Mouse (Mus musculus) intestine, postnatal 0 days (tissue): ENCODE measurements at regions not wholly inside any gene's neighbourhood (a gene's known extent, or its start where the extent isn't known, plus 50 kb on each side); places are given as distances from the start of the nearest gene placed in this dataset.
A peak's percentile ranks its signal among the peaks of the same experiment; 100 is the strongest.
"Not testable (repeated sequence)": the region's sequence is repeated elsewhere in the genome, so short reads cannot be mapped to it uniquely, and the experiment has no call there.

ENCODE experiments used
- ATAC-seq: fragments of 200-750 bp; cut with Nextera tagmentation; 2 replicates; pipeline ENCODE4 v1.8.0; 2017; ENCODE audit warnings: mild to moderate bottlenecking, moderate TSS enrichment, moderate library complexity
- H3K27ac ChIP-seq: fragments of 300-500 bp; sonication (generic); 2 replicates; pipeline ENCODE4 v1.5.1; 2014; ENCODE audit warnings: mild to moderate bottlenecking, low read depth, low read length, moderate library complexity
- H3K27me3 ChIP-seq: fragments of 300-500 bp; sonication (generic); replicated peaks from 2 replicates; pipeline ENCODE4 v1.6.1; 2014; ENCODE audit warnings: low read length, mixed read lengths; ENCODE audit not compliant: control insufficient read depth, insufficient read depth
- H3K36me3 ChIP-seq: fragments of 300-500 bp; sonication (generic); 2 replicates; pipeline ENCODE4 v1.6.1; 2014; ENCODE audit warnings: mild to moderate bottlenecking, moderate library complexity; ENCODE audit not compliant: control insufficient read depth, insufficient read depth
- H3K4me1 ChIP-seq: fragments of 300-500 bp; sonication (generic); replicated peaks from 2 replicates; pipeline ENCODE4 v1.6.1; 2014; ENCODE audit warnings: antibody characterized with exemption, low read length, mixed read lengths; ENCODE audit not compliant: control insufficient read depth, insufficient read depth
- H3K4me2 ChIP-seq: fragments of 300-500 bp; sonication (generic); replicated peaks from 2 replicates; pipeline ENCODE4 v1.6.1; 2014; ENCODE audit warnings: low read depth, mild to moderate bottlenecking, moderate library complexity
- H3K4me3 ChIP-seq: fragments of 300-500 bp; sonication (generic); 2 replicates; pipeline ENCODE4 v1.5.1; 2014; ENCODE audit warnings: low read depth, low read length
- H3K9ac ChIP-seq: fragments of 300-500 bp; sonication (generic); 2 replicates; pipeline ENCODE4 v1.6.1; 2014; ENCODE audit warnings: mild to moderate bottlenecking, low read depth, low read length
- H3K9me3 ChIP-seq: fragments of 300-500 bp; sonication (generic); 2 replicates; pipeline ENCODE4 v1.6.1; 2016; ENCODE audit warnings: mixed run types; ENCODE audit not compliant: control insufficient read depth
- CTCF ChIP-seq: sonication (generic); IDR thresholded peaks from 2 replicates; pipeline ENCODE4 v1.5.1; 2016; ENCODE audit warnings: low read depth, mild to moderate bottlenecking, control low read depth, antibody characterized with exemption, moderate library complexity
- WGBS: fragments of 180-500 bp; shearing (Covaris S2); extraction: QIAGEN DNeasy Blood & Tissue Kit; methylation state at CpG from one replicate; pipeline ENCODE4 v1.1.7; 2014; 5-methylcytosine and 5-hydroxymethylcytosine counted together

DNA sequence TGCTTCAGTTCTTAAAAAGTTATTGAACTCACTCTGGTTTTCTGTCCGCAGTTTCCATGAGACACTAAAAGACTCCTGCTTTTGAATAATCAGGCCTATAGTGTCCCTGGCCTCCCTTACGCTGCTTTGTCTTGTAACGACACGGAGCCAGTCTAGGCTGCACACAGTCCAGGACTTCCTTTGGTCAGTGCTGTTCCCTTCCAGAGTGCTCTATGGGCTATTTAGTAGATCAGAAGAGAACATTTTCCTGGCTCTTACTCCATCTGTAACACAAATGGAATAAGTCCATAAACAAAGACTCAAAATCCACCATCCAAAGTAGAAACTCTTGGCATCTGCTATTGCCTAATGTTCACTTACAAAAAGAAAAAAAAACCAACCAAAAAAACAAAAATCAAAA lies 213.0 kb upstream of the Klf6 start:
- no peak overlapping the region for H3K27ac ChIP-seq
- no peak for ATAC-seq
- no peak for TF ChIP-seq CTCF
- H3K4me3 ChIP-seq: no peak overlapping the region
- H3K36me3 ChIP-seq: no peaks in the 10 kb centered on the region
- no peaks in the 10 kb centered on the region for H3K27me3 ChIP-seq
- WGBS: 83% methylated on average over 4 of the region's 4 CpGs
- no peaks in the 10 kb centered on the region for H3K4me1 ChIP-seq
- no peak overlapping the region for H3K4me2 ChIP-seq
- no peaks in the 10 kb centered on the region for H3K9me3 ChIP-seq
- H3K9ac ChIP-seq: no peak overlapping the region

DNA sequence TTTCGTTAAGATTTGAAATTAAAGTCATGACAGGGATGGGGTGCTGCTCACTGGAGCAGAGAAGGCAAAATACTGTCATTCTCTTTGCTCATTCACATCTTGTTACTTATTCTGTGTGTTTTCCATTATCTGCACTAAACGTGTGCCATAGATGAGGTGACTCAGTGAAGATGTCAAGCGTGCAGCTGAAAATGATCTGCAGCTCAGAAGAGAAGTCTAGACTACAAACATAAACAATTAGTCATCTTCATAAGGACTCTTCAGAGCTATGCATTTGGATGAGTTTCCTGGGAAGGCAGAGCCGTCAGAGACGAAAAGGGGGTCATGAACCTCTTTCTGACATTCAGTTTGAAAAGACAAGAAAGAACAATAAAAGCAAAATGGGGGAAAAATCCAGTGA lies 203.7 kb upstream of the Klf6 start:
- WGBS: 55% methylated on average over 5 of the region's 5 CpGs
- no peak for ATAC-seq
- no peaks in the 10 kb centered on the region for H3K36me3 ChIP-seq

DNA sequence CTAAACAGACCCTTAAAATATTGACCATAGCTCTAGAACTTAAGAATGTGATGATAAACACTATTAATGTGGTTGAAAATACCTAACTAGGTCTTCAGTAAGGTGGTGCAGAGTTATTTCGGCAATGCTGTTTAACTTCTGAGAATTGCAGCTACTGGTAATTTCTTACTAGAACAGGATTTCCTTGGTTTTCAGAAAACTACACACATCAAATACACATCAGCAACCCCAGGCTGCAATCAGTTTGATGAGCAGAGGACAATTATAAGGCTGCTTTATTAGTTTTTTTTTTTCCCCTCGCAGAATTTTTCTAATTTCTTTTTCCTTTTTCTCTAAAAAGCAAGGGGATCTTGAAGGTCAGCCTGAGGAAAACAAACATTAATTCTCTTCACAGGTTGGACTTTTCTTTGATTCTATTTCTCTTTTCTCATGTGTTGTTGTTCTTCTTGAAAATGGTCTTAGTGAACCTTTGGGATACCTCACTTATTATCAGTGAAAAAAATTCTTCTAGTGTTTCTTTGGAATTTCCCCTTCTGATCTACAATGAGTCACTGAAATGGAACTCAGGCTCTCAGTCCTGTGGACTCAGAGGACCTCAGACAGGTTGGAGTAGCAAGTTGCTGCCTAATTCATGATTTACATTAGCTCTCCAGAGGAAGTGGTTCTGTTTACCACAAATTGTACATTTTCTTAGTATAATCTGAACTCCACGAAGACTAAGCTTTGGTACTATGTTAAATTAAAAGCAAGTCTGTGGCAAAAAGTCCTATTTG lies 194.9 kb upstream of the Klf6 start:
- Histone ChIP-seq H3K9ac (no peak overlapping the region), H3K4me3 (no peak overlapping the region), H3K4me1 (no peaks in the 10 kb centered on the region), H3K36me3 (no peaks in the 10 kb centered on the region), H3K27me3 (no peaks in the 10 kb centered on the region), H3K4me2 (no peak overlapping the region), H3K27ac (no peak overlapping the region), H3K9me3 (no peaks in the 10 kb centered on the region)
- 77% methylated on average over 3 of the region's 3 CpGs for WGBS
- ATAC-seq: no peak
- no peak for TF ChIP-seq CTCF

More for the DNA sequence above, 203.7 kb upstream of the Klf6 start:
- TF ChIP-seq CTCF: no peak
- Histone ChIP-seq H3K4me3 (no peak overlapping the region), H3K9ac (no peak overlapping the region), H3K4me2 (no peak overlapping the region), H3K27ac (no peak overlapping the region), H3K27me3 (no peaks in the 10 kb centered on the region), H3K4me1 (no peaks in the 10 kb centered on the region), H3K9me3 (no peaks in the 10 kb centered on the region)

DNA sequence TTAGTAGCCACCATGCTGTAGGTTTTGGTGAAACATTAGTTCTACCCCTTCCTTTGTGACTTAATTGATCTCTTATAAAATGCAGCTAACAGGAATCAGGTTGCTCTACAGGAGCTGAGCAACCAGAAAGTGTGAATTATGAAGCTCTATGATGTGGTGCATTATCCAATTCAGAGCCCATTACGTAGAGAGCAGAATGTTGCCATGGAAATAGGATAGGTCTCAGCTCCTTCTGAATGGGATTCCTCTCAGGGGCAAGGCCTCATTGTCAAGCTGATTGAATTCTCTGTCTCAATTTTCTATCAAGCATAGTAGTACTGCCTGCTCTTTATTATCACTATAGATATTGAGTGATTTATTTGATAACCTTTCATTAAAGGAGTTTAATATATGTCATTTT lies 185.6 kb upstream of the Klf6 start:
- TF ChIP-seq CTCF: no peak
- Histone ChIP-seq H3K9ac (no peak overlapping the region), H3K36me3 (no peaks in the 10 kb centered on the region), H3K9me3 (no peaks in the 10 kb centered on the region), H3K27me3 (no peaks in the 10 kb centered on the region), H3K4me1 (no peaks in the 10 kb centered on the region), H3K27ac (no peak overlapping the region), H3K4me3 (no peak overlapping the region), H3K4me2 (no peak overlapping the region)
- no peak for ATAC-seq
- 80% methylated on average over 1 of the region's 1 CpGs for WGBS

DNA sequence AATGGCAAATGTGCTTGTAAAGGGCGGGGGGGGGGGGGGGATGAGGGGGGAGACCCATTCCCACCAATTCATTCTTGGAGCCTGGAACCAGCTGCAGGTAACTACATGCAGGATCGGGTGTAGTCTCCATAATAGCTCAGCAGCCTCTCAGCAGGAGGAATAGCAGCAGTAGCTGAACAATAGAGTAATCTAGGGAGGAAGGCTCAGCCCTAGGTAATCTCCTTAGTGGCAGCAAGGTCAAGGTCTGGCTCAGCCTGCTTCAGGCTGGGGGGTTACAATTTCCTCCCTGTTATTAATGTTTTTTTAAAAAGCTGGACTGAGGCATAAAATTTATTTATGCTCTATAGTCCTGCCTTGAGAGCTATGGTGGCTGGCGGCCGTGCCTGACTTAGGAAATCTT lies 171.2 kb upstream of the Klf6 start:
- no peak for TF ChIP-seq CTCF

DNA sequence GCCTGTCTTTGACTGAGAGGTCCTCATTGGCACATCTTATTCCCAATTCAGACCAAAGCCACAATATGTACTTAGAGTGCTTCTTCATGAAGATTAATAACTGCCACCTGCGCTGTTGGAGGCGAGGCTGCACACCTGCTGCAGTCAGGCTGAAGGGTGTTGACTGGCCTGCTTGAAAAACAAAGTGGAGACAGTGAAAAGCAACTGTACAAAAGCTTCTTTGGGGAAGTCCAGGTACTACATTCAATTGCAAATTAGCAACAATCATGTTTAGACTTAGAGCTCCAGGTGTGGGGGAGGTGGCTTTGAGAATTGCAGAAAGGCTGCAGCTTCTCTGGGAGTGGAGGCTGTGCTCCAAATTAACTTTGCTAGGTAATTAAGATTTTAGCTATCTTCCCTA lies 170.6 kb upstream of the Klf6 start:
- H3K27me3 ChIP-seq, H3K27ac ChIP-seq, H3K4me1 ChIP-seq, H3K4me2 ChIP-seq, H3K9ac ChIP-seq, H3K36me3 ChIP-seq, ATAC-seq, H3K9me3 ChIP-seq, H3K4me3 ChIP-seq: not testable (repeated sequence)
- WGBS: 92% methylated on average over 2 of the region's 2 CpGs

More for the DNA sequence above, 171.2 kb upstream of the Klf6 start:
- no peaks in the 10 kb centered on the region for H3K4me1 ChIP-seq
- H3K4me3 ChIP-seq: no peak overlapping the region
- H3K9me3 ChIP-seq: no peaks in the 10 kb centered on the region
- no peak overlapping the region for H3K27ac ChIP-seq
- H3K36me3 ChIP-seq: no peaks in the 10 kb centered on the region
- 80% methylated on average over 4 of the region's 4 CpGs for WGBS
- no peak overlapping the region for H3K4me2 ChIP-seq
- H3K9ac ChIP-seq: no peak overlapping the region
- no peaks in the 10 kb centered on the region for H3K27me3 ChIP-seq
- ATAC-seq: no peak

DNA sequence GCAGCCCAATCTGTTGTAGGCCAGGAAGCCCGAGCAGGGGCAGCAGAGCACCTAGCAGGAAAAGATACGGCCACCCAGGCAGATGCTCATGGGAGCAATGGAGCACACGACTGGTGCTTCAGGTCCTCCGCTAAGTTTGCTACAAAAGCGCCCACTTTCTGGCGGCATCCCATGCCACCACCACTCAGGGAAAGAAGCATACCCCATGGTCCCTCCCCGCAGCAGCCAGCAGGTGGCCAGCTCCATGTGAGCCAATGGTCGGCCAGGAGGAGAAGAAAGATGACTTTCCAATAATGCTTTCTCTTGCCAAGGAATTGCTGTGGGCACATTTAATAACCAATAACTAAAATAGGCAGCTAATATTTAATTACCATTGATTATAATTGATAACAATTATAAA lies 166.7 kb upstream of the Klf6 start:
- no peaks in the 10 kb centered on the region for H3K27me3 ChIP-seq
- no peaks in the 10 kb centered on the region for H3K9me3 ChIP-seq
- no peak overlapping the region for H3K27ac ChIP-seq
- TF ChIP-seq CTCF: 0 out of 2 replicates have a peak, but pooled peaks have one; percentile 19
- no peak overlapping the region for H3K9ac ChIP-seq
- H3K4me1 ChIP-seq: no peaks in the 10 kb centered on the region
- no peak overlapping the region for H3K4me2 ChIP-seq
- WGBS: 95% methylated on average over 8 of the region's 8 CpGs
- H3K36me3 ChIP-seq: no peaks in the 10 kb centered on the region
- H3K4me3 ChIP-seq: no peak overlapping the region
- ATAC-seq: no peak

DNA sequence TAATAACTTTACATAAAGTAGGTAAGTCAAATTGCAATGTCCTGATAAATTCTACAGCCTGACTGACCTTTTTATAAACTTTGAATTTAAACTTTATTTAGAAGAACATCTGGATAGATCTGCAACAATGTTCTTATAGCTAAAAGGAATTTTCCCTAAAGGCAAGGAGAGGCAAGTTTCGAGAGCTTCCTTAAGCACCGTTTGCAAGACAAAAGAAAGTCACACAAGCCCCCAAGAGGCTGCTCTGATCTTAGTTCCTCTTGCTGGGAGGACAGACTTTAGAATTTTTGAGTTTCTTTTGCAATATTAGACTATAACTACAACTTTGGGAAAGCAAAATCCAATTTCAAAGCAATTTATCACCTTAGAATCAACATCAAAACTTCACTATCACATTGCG lies 165.7 kb upstream of the Klf6 start:
- H3K27me3 ChIP-seq, H3K36me3 ChIP-seq, H3K9ac ChIP-seq, H3K4me1 ChIP-seq, H3K4me2 ChIP-seq, H3K27ac ChIP-seq, H3K4me3 ChIP-seq, ATAC-seq, H3K9me3 ChIP-seq: not testable (repeated sequence)
- 84% methylated on average over 3 of the region's 3 CpGs for WGBS
